Mouse (Mus musculus): ENCODE measurements around the gene Gm20843.
"Not testable (repeated sequence)": the region's sequence is repeated elsewhere in the genome, so short reads cannot be mapped to it uniquely, and the experiment has no call there.

DNA sequence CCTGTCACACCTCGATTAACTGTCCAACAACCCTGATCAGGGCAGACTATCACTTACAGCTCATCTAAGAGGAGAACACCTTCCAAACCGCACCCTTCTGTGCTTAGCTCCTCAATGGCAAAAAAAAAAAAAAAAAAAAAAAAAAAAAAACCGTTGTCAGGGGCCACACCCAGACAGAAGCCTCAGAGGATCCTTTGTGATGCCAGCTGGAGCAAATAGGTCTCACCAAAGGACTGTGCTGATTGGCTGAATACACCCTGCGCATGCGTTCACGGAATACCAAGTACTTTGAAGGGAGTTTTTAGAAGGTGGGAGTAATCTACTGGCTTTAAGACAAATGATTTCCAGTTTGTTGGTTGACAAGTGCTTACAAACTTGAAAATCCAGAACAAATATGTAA lies at the start of gene Gm20843:
- TF ChIP-seq CTCF (IDR thresholded peaks at IDR 0.05; ENCODE audit: low read depth, low read length); POLR2A (IDR thresholded peaks at IDR 0.05; ENCODE audit: borderline replicate concordance, low read depth, low read length): not testable (repeated sequence)
